Mouse (Mus musculus) heart, postnatal 0 days (tissue): ENCODE measurements at regions not wholly inside any gene's neighbourhood (a gene's known extent, or its start where the extent isn't known, plus 50 kb on each side); places are given as distances from the start of the nearest gene placed in this dataset.

Experiments
- CTCF ChIP-seq: IDR thresholded peaks from 2 replicates; pipeline ENCODE4 v1.5.1; 2016; ENCODE audit warnings: antibody characterized with exemption, control low read depth, low read depth
- EP300 ChIP-seq: IDR thresholded peaks from 2 replicates; pipeline ENCODE4 v1.6.1; 2016; ENCODE audit warnings: antibody characterized with exemption, low read depth

GRCm38 (mm10) chr1:169103669-169104068, 427.6 kb downstream of the Nuf2 start:
- TF ChIP-seq CTCF (no peak), EP300 (no peak)
